Mouse (Mus musculus) neural tube, embryonic 10.5 days (tissue): Measurements from ENCODE around the gene Fbxl20.
"Not testable (repeated sequence)": the region's sequence is repeated elsewhere in the genome, so short reads cannot be mapped to it uniquely, and the experiment has no call there.

ENCODE experiments used
- DNase-seq: peaks from one replicate; pipeline ENCODE4 v3.0.0-alpha.2; 2017; ENCODE audit warnings: low spot score; ENCODE audit errors: extremely low spot score

Gene Fbxl20

GRCm38 (mm10) chr11:98149786-98150624, at the start of gene Fbxl20:
Gene Fbxl20, minus strand, starts transcription at chr11:98150403.
- peak; percentile 92 for DNase-seq

DNA sequence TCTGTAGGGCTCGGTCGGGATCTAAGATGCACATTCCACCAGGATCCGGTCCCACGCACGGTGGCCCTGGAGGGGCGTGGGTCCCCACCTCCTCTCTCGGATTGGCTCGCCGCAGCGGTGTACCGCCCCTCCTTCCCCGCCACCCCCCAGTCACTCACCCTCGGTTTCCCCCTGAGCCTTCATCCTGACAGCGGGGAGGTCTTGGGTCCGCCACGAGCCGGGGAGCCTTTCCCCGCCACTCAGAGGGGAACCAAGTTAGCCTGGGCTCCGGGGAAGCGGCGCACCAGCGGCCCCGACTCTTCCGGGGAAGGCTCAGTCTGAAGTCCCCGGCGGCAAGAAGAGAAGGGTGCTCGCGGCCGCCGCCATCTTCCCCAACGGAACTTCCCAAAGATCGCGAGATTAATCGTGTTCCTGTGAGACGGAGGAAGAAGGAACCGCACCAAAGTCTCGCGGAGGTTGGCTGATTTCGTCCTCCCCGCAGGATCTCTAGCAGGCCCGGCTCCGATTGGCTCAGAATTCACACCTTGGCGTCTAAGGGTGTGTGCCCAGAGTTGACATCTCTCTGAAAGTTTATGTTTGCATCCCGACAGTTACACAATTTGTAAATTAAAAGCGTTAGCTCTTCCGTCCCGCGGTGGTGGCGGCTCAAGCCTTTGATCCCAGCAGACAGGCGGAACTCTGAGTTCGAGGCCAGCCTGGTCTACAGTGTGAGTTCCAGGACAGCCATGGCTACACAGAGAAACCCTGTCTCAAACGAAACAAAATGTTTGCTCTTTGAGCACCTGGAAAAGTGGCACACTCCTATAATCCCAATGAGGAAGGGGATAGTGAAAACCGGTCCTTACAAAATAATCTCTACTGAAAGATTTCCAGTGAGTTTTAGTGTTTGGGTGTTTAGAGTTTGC, 43.0 kb upstream of the Fbxl20 start, which contains the start of gene Med1:
Gene Med1 (minus strand): TSS at position 393 of the 905 bp plus-strand sequence.
- DNase-seq: peak; percentile 90

DNA sequence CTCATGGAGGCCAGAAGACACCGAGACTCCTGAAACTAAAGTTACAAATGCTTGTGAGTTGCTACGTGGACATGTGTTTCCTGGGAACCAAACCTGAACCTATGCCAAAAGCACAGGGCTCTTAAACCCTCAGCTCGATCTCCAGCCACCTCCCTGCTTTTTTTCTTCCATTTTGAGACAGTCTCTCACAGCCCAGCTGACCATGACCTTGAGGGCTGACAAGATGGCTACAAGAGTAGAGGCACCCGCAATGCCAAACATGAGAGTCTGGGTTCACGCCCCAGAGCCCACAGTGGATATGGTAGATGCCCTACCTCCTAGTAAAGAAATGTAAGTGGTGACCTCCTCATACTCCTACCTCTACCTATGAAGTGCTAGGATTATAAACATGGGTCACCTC, 40.6 kb upstream of the Fbxl20 start:
- DNase-seq: no peak

GRCm38 (mm10) chr11:98187640-98188395, 37.6 kb upstream of the Fbxl20 start:
- DNase-seq: no peak

DNA sequence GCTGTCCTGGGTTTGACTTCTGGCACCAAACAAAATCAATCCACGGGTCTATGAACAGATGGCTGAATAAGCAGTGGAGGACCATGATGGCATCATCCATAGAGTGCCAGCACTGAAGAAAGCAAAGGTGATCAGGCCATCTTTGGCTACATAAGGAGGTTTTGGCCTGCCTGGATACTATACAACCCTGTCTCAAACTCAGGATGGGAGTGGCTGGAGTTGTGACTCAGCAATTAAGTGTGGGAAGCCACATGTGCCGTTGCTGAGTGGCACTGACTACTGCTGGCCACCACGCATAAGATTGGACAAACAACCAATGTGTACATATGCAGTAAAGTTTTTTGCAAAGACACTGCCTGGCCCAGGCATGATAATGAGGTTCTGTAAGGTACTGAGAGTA, 31.9 kb upstream of the Fbxl20 start:
- not testable (repeated sequence) for DNase-seq

DNA sequence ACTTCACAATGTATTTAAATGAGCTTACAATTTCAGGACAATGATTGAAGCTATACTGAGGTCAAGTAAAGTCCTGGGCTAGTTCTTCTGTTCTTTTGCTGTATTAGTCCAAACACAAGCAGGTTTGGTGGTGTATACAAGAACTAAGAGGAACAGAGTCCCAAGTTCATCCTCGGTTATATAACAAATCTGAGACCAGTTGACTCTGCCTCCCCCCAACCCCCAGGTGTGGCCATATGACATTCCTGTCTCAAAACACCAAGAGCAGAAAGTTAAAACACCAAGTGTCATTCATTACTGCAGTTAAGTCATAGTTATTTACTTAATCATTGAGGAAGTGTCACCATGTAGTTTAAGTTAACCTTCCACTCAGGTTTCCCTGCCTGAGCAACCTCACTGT, 18.2 kb upstream of the Fbxl20 start:
- no peak for DNase-seq

DNA sequence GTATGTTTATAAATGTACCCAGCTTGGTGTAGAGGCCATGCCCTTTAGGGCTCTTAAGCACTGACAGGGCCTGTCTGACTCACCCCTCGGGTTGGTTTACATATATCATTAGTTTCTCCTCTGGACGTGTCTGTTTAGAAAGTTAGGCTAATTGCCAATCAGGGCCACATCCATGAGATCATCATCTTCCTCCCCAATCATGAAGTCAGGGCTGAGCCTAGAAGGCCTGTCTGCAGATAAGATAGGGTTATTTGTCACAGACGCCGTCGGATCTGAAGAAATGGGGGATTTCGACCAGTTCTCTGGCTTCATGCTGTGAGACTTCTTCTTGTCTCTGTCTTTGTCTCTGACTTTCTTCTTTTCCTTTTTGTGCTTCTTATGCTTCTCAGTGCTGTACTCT, 4.9 kb upstream of the Fbxl20 start:
- DNase-seq: no peak

- no peak for DNase-seq
Observed at GRCm38 (mm10) chr11:98150625-98151156, 488 bp upstream of the Fbxl20 start.

- DNase-seq: peak; percentile 98
Observed at GRCm38 (mm10) chr11:98149304-98149750, 876 bp downstream of the Fbxl20 start.

DNA sequence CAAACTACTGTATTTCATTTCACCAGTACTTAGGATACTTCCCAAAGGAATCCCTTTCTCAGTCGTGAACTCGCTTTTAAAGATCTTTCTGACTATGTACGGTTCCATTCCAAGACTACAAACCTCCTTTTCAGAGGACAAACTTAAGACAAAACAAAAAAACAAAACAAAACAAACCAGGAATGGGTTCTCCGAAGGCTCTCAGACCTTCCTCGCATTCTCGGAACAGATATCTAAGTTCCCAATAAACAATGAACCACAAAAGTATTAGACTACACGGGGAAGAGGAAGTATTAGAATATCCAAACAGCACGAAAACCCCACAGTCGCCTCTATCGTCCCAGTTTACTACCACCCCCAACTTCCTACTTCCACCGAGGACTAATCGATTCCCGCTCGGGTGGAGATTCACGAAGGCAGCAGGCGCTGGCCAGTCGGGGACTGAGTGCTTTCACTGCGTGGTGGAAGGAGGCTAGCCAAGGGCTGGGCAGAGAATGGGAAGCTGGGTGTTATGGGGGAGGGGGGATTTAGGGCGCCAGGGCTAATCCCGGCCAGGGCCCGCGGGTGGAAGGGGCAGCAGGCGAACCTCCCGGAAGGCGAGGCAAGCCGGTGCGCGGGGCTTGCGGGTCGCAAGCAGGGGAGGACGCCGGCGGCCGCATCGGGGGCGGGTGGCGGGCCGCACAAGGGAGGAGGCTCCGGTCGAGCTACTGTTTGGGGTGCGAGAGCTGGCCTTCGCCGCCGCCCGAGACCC, 1.5 kb downstream of the Fbxl20 start:
- peak; percentile 49 for DNase-seq

GRCm38 (mm10) chr11:98145856-98146255, 4.3 kb downstream of the Fbxl20 start:
- no peak for DNase-seq

DNA sequence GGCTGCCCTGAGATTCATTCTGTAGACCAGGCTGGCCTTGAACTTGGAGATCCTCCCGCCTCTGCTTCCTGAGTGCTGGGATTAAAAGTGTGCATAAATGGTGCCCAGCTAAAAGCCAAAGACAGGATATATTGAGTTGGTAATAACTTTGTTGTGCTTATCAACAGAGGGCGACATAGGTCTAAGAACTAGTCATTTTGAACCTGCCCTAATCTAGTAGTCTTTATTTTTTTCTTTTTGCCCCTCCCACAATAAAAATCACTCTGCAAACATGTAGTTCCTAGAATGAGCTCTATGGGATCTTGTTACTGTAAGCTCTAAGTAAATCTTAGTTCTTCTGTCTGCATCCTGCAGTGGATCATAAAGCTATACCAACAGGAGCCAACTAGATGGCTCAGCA, 7.7 kb downstream of the Fbxl20 start:
- no peak for DNase-seq

DNA sequence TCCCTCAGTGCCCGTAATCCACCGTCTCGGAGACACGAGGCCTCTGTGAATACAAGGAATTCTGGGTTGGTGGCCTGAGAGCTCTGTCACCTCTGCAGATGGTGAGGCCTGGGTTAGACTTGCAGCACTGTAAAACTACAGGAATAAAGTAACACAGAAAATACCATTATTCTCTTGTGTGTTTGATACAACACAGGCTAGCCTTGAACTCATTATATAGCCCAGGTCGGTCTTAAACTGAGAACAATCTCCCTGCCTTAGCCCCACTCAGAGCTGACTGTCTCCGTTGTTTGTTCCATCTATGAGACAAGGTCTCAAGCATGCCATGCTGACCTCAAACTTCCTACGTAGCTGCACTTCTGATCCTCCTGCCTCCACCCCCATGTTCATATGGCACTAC, 11.3 kb downstream of the Fbxl20 start:
- no peak for DNase-seq

GRCm38 (mm10) chr11:98137836-98138235, 12.4 kb downstream of the Fbxl20 start:
- no peak for DNase-seq

GRCm38 (mm10) chr11:98134951-98135350, 15.3 kb downstream of the Fbxl20 start:
- no peak for DNase-seq

- no peak for DNase-seq
Observed at GRCm38 (mm10) chr11:98123424-98123823, 26.8 kb downstream of the Fbxl20 start.

- DNase-seq: no peak
Observed at GRCm38 (mm10) chr11:98114363-98114762, 35.8 kb downstream of the Fbxl20 start.

DNA sequence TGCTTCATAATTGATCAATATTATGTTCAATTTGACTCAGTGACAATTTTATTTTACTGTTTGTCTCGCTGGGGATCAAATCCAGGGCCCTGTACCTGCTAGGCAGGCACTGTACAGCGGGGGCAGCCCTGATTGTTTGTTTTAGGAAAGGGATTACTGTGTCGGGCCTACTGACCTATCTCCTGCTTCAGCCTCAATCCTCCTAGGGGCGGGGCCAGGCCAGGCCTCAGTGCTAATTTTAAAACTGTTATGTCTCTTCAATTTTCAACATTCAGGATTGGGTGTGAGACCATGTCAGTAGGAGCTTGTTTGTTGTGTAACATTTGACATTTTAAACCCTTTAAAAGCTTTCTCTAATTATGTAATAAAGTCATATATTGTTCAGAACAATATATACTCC, 36.7 kb downstream of the Fbxl20 start:
- no peak for DNase-seq

DNA sequence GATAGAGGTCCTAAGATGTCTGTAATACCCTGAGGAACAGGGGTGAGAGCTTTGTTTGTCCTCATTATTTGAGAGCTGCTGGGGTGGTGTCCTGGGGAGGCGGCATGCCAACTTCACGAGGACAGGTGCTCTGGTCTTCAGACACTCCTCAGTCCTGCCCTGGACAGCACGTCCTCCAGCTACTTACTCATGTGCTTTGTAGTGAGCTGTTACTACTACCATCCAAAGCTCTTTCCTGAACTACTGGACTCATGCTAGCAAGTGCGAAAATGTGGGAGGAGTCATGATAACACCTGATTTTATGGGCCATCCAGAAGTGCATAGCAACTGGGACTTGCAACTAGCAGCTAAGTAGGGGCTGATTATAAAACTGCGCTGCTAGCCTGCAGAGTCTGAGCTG, 40.5 kb downstream of the Fbxl20 start:
- no peak for DNase-seq

- no peak for DNase-seq
Observed at GRCm38 (mm10) chr11:98101332-98101731, 48.9 kb downstream of the Fbxl20 start.
